Mouse (Mus musculus) hindbrain, postnatal 0 days (tissue): ENCODE data around the gene Zswim8. TPM values are rescaled to one million over a fixed set of nuclear protein-coding genes. Genes with fewer than 3 reads are reported as not detected.

Experiments used
- ATAC-seq: fragments of 200-750 bp; cut with Nextera tagmentation; 2 replicates; pipeline ENCODE4 v1.8.0; 2017; ENCODE audit warnings: mild to moderate bottlenecking, moderate TSS enrichment, moderate library complexity
- DNase-seq: peaks from one replicate; pipeline ENCODE4 v3.0.0-alpha.2; 2015; ENCODE audit warnings: low spot score
- H3K27ac ChIP-seq: fragments of 300-500 bp; sonication (generic); 2 replicates; pipeline ENCODE4 v1.5.1; 2014; ENCODE audit warnings: mild to moderate bottlenecking
- H3K27me3 ChIP-seq: fragments of 300-500 bp; sonication (generic); 2 replicates; pipeline ENCODE4 v1.6.1; 2014; ENCODE audit warnings: low read length, mixed read lengths; ENCODE audit not compliant: insufficient read depth
- H3K36me3 ChIP-seq: fragments of 300-500 bp; sonication (generic); 2 replicates; pipeline ENCODE4 v1.6.1; 2014; ENCODE audit warnings: low read length, mixed read lengths; ENCODE audit not compliant: insufficient read depth
- H3K4me1 ChIP-seq: fragments of 300-500 bp; sonication (generic); 2 replicates; pipeline ENCODE4 v1.6.1; 2014; ENCODE audit warnings: antibody characterized with exemption, low read length, mixed read lengths; ENCODE audit not compliant: insufficient read depth
- H3K4me2 ChIP-seq: fragments of 300-500 bp; sonication (generic); 2 replicates; pipeline ENCODE4 v1.6.1; 2014; ENCODE audit warnings: low read depth, mild to moderate bottlenecking, low read length, moderate library complexity, mixed read lengths
- H3K4me3 ChIP-seq: fragments of 300-500 bp; sonication (generic); 2 replicates; pipeline ENCODE4 v1.5.1; 2014; ENCODE audit warnings: low read length
- H3K9ac ChIP-seq: fragments of 300-500 bp; sonication (generic); replicated peaks from 2 replicates; pipeline ENCODE4 v1.6.1; 2014; ENCODE audit warnings: mild to moderate bottlenecking, low read length, moderate library complexity, mixed read lengths
- H3K9me3 ChIP-seq: fragments of 300-500 bp; sonication (generic); 2 replicates; pipeline ENCODE4 v1.6.1; 2016; ENCODE audit warnings: low read length, mixed read lengths
- CTCF ChIP-seq: IDR thresholded peaks from 2 replicates; pipeline ENCODE4 v1.5.1; 2016; ENCODE audit warnings: antibody characterized with exemption, control low read depth, low read depth
- WGBS: fragments of 180-500 bp; shearing (Covaris S2); extraction: QIAGEN DNeasy Blood & Tissue Kit; methylation state at CpG from one replicate; pipeline ENCODE4 v1.1.7; 2014; 5-methylcytosine and 5-hydroxymethylcytosine counted together
- microRNA-seq, 2 experiments: library from miRNA; unstranded; fragments of <30 nt; microRNA quantifications; one replicate each; pipeline ENCODE4; 2016
- polyA plus RNA-seq: library from polyadenylated mRNA; unstranded; fragments of >200 nt; fragmentation: Nextera tagmentation; extraction: Ambion mirVana; gene quantifications from 2 replicates; pipeline ENCODE4 v1.2.1, GENCODE M21; 2015
- total RNA-seq: library from RNA; depleted of rRNA; stranded (reverse); fragments of >200 nt; gene quantifications from 2 replicates; pipeline ENCODE4 v1.2.3, GENCODE M21; 2014; rRNA removed

The Zswim8 gene
- total and polyA plus RNA-seq, 2 experiments from 2014 or later = 36.8 to 159 TPM

GRCm38 (mm10) chr14:20768581-20768980 is 61.2 kb downstream of the Zswim8 start:
- no peak for TF ChIP-seq CTCF
- Histone ChIP-seq H3K27me3 (no peaks in the 10 kb centered on the region), H3K27ac (no peak overlapping the region; the same call in 1 of the 2 replicates), H3K4me3 (no peak overlapping the region), H3K4me2 (no peak overlapping the region), H3K9me3 (no peaks in the 10 kb centered on the region), H3K9ac (no peak overlapping the region), H3K4me1 (peaks cover 3% of the 10 kb centered on the region; the same call in 1 of the 2 replicates), H3K36me3 (peaks cover 35% of the 10 kb centered on the region; the same call in 1 of the 2 replicates)
- ATAC-seq = no peak
- DNase-seq = no peak
- WGBS = 59% methylated on average over 5 of the region's 5 CpGs

DNA sequence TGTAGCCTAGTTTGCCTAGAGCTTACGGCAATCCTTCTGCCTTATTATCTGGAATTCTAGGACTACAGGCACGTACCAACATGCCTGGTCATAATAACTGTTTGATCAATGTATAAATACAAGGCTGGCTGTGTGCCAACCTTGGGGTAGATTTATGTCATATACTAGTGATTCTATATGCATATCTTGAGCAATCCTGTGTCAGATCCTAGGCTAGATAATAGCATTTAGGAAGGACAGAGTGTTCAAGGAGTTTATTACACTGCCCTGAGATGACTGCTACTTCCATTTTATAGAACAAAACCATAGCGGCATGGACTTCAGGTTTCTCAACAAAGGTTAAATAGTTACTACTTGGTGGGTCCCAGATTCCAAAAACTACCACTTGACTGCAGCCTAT is 64.6 kb downstream of the Zswim8 start:
- Histone ChIP-seq H3K4me3 (no peak overlapping the region), H3K9ac (no peak overlapping the region), H3K27me3 (no peaks in the 10 kb centered on the region), H3K4me1 (peaks cover 10% of the 10 kb centered on the region), H3K36me3 (peaks cover 17% of the 10 kb centered on the region; the same call in 1 of the 2 replicates), H3K4me2 (no peak overlapping the region), H3K9me3 (no peaks in the 10 kb centered on the region), H3K27ac (no peak overlapping the region; the same call in 1 of the 2 replicates)
- TF ChIP-seq CTCF = no peak
- 93% methylated on average over 3 of the region's 3 CpGs for WGBS
- ATAC-seq = no peak
- DNase-seq = no peak

- peak; percentile 34; the same call in 1 of the 2 replicates for ATAC-seq
- H3K9me3 ChIP-seq = no peaks in the 10 kb centered on the region
- H3K27ac ChIP-seq = peak overlapping the region; percentile 60; the same call in 1 of the 2 replicates
- no peak overlapping the region for H3K4me3 ChIP-seq
- H3K4me2 ChIP-seq = no peak overlapping the region
- no peaks in the 10 kb centered on the region for H3K27me3 ChIP-seq
- H3K36me3 ChIP-seq = peaks cover 16% of the 10 kb centered on the region; the same call in 1 of the 2 replicates
- H3K9ac ChIP-seq = no peak overlapping the region
- DNase-seq = no peak
- no peak for TF ChIP-seq CTCF
- WGBS = 60% methylated on average over 6 of the region's 6 CpGs
- H3K4me1 ChIP-seq = peaks cover 10% of the 10 kb centered on the region
Measured at GRCm38 (mm10) chr14:20772808-20773207, 65.5 kb downstream of the Zswim8 start.

Small RNA genes lying within 50 kb of the gene (microRNA-seq; reads per million reads assigned to microRNA genes)
- gene Mir6946 = 2.1 to 2.8 reads per million in 2 experiments

Other genes with a start within 250 kb of the Zswim8 start
- gene Anxa7, start 227.4 kb upstream of the Zswim8 start, total RNA-seq = 36.5 and 38.4 TPM in 2 replicates
- gene Anxa7, start 227.4 kb upstream of the Zswim8 start, polyA plus RNA-seq = 19.8 and 20.5 TPM in 2 replicates
- 0.11 and 0.26 TPM in 2 replicates for gene Mss51, start 210.7 kb upstream of the Zswim8 start, total RNA-seq
- gene Mss51, start 210.7 kb upstream of the Zswim8 start, polyA plus RNA-seq = 0.08 and 0.19 TPM in 2 replicates
- 110 and 130 TPM in 2 replicates for gene Ppp3cb, start 161.0 kb upstream of the Zswim8 start, total RNA-seq
- gene Ppp3cb, start 161.0 kb upstream of the Zswim8 start, polyA plus RNA-seq = 94.7 and 97.5 TPM in 2 replicates
- gene Usp54, start 66.5 kb upstream of the Zswim8 start, total RNA-seq = 27.5 and 30.2 TPM in 2 replicates
- 5.8 and 5.9 TPM in 2 replicates for gene Usp54, start 66.5 kb upstream of the Zswim8 start, polyA plus RNA-seq
- gene Myoz1, start 51.0 kb upstream of the Zswim8 start, total RNA-seq = 1.4 TPM in 1 of 2 replicates, not detected in the other
- 0.35 TPM in 1 of 2 replicates, not detected in the other for gene Myoz1, start 51.0 kb upstream of the Zswim8 start, polyA plus RNA-seq
- 0.11 and 0.52 TPM in 2 replicates for gene Synpo2l, start 39.2 kb upstream of the Zswim8 start, total RNA-seq
- 0.20 and 0.23 TPM in 2 replicates for gene Synpo2l, start 39.2 kb upstream of the Zswim8 start, polyA plus RNA-seq
- 166 and 179 TPM in 2 replicates for gene Sec24c, start 33.2 kb upstream of the Zswim8 start, total RNA-seq
- 52.5 and 58.7 TPM in 2 replicates for gene Sec24c, start 33.2 kb upstream of the Zswim8 start, polyA plus RNA-seq
- 18.0 and 19.2 TPM in 2 replicates for gene Fut11, start 12.6 kb upstream of the Zswim8 start, total RNA-seq
- 24.5 and 26.2 TPM in 2 replicates for gene Fut11, start 12.6 kb upstream of the Zswim8 start, polyA plus RNA-seq
- gene Chchd1, start 4.5 kb upstream of the Zswim8 start, total RNA-seq = 122 and 147 TPM in 2 replicates
- 188 and 193 TPM in 2 replicates for gene Chchd1, start 4.5 kb upstream of the Zswim8 start, polyA plus RNA-seq
- gene Ndst2, start 27.0 kb downstream of the Zswim8 start, total RNA-seq = 19.8 and 23.2 TPM in 2 replicates
- gene Ndst2, start 27.0 kb downstream of the Zswim8 start, polyA plus RNA-seq = 12.4 and 16.7 TPM in 2 replicates
- gene Camk2g, start 86.5 kb downstream of the Zswim8 start, total RNA-seq = 204 and 248 TPM in 2 replicates
- gene Camk2g, start 86.5 kb downstream of the Zswim8 start, polyA plus RNA-seq = 291 and 299 TPM in 2 replicates
- gene Plau, start 129.1 kb downstream of the Zswim8 start, total RNA-seq = 1.2 and 1.4 TPM in 2 replicates
- gene Plau, start 129.1 kb downstream of the Zswim8 start, polyA plus RNA-seq = 0.26 and 0.39 TPM in 2 replicates
- gene Vcl, start 221.8 kb downstream of the Zswim8 start, total RNA-seq = 24.3 and 26.5 TPM in 2 replicates
- gene Vcl, start 221.8 kb downstream of the Zswim8 start, polyA plus RNA-seq = 9.8 and 10.4 TPM in 2 replicates